Mouse (Mus musculus): ENCODE data around the gene Ulk3.

Ulk3 gene

DNA sequence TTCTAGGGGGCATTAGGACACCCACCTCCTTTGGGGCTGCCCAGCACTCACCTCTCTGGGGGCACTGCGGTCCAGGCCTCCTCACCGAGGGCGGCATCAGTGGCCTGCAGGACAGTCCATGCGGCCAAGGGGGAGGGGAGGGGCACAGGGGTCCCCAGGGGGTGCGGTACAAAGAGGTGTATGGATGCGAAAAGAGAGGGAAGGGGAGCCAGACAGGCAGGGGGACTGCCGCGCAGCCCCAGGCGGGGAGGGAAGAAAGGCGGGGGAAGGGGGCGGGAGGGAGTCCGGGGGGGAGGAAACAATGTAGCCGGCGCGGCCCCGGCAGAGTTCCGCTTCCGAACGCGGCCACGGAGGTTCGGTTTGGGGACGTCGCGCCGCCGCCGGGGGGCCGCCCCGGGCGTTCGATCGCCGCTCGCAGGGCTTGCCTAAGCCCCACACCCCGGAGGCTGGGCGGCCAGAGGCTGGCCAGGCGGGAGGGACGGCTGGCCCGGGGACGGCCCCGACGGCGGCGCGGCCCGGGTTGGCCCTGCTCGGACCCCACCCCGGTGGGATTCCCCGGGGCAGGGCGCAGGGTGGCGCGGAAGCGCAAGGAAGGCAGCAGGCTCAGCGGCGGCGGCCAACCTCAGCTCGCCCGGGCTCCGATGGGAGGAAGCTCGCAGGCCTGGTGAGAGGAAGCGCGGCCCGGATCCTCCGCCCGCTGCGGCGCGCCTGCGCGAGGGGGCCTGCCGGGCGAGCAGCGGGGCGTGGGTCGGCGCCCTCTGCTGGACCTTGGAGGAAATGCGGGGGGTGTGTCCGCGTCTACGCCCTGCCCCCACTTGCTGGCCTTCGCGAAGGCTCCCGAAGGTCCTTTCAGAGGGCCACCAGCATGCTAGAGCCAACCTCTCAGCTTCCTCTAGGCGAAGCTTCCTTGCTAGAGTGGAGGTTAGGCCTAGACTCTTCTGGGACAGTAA lies 56.0 kb downstream of the Ulk3 start:
- DNase-seq, result peak; percentile 96

Data from kidney, postnatal 14 days (tissue).